Comparison of ENCODE assay signal across 17 mouse cellular contexts in the genomic region with DNA sequence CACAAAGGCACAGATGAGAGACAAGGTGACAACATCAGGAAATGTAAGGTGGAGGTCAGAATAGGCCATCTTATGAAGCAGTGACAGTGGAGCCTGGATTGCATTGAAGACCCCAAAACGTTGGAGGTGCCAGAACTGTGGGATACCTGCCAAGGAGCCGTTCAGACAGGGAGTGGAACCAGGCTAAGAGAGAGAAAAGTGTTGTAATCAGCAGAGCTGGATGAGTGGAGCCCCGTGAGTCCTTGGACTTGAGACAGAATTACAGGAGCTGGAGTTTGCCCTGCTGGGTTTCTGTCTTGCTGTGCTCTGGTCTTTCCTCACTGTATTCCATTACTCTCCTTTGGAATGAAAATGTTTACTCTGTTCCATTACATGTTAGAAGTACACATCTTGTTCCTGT. TPM values are rescaled to one million over a fixed set of nuclear protein-coding genes. Genes with fewer than 3 reads are reported as not detected.
DNase-seq lines count a peak whose midpoint lies in the region; ATAC-seq lines count a peak whose summit lies in the region.
"Had no signal": no experiment of that assay in that cellular context is flagged by ENCODE, and none has a peak within 500 bp of the region (broad histone marks: within the 10 kb centered on the region; RNA-seq: fewer than 3 reads in every experiment).

No protein-coding gene starts in this region.

- ATAC-seq in intestine, embryonic 15.5 days, result peak; percentile 18; the same call in 1 of the 2 replicates
- ATAC-seq in forebrain, embryonic 13.5 days, result no peak
- ATAC-seq in hindbrain, embryonic 11.5 days (ENCODE audit: low FRiP score), result no peak
- ATAC-seq: CD4-positive, CD25-positive, alpha-beta regulatory T cell, adult 4 months; forebrain, postnatal 0 days; hindbrain, postnatal 0 days; midbrain, embryonic 15.5 days had no signal

- 40% methylated on average over 3 of the region's 3 CpGs for WGBS in intestine, embryonic 15.5 days
- WGBS in forebrain, embryonic 13.5 days, result 62% methylated on average over 3 of the region's 3 CpGs
- WGBS in hindbrain, embryonic 11.5 days, result 64% methylated on average over 3 of the region's 3 CpGs

- no peaks in the 10 kb centered on the region for H3K36me3 ChIP-seq in intestine, embryonic 15.5 days
- no peaks in the 10 kb centered on the region for H3K36me3 ChIP-seq in forebrain, embryonic 13.5 days (ENCODE audit: poor library complexity, severe bottlenecking)
- H3K36me3 ChIP-seq in hindbrain, embryonic 11.5 days (ENCODE audit: control insufficient read depth, insufficient read depth, low read length), result no peaks in the 10 kb centered on the region
- H3K36me3 ChIP-seq: midbrain, embryonic 15.5 days had no signal

- DNase-seq in kidney, adult 18-20 months, result peak; percentile 60
- no peak for DNase-seq in kidney, postnatal 4 days
- DNase-seq in NIH3T3 (ENCODE audit: low read depth), result peak; percentile 23
- DNase-seq in lung, postnatal 10 days, result peak; percentile 29
- DNase-seq in hindbrain, embryonic 11.5 days (ENCODE audit: low spot score), result no peak
- DNase-seq: cerebellum, adult 18-20 months; forebrain, postnatal 0 days; gastrocnemius, postnatal 14 days; heart, postnatal 36 days had no signal

- no peaks in the 10 kb centered on the region for H3K27me3 ChIP-seq in intestine, embryonic 15.5 days (replicated peaks)
- H3K27me3 ChIP-seq in forebrain, embryonic 13.5 days, result no peaks in the 10 kb centered on the region
- H3K27me3 ChIP-seq in hindbrain, embryonic 11.5 days (ENCODE audit: control insufficient read depth, insufficient read depth, low read length), result no peaks in the 10 kb centered on the region
- H3K27me3 ChIP-seq: midbrain, embryonic 15.5 days had no signal

- H3K4me3 ChIP-seq in intestine, embryonic 15.5 days (replicated peaks), result no peak overlapping the region
- no peak overlapping the region for H3K4me3 ChIP-seq in forebrain, embryonic 13.5 days
- H3K4me3 ChIP-seq in hindbrain, embryonic 11.5 days (ENCODE audit: low read depth, low read length), result no peak overlapping the region
- H3K4me3 ChIP-seq: layer of hippocampus, adult 2 months; midbrain, embryonic 15.5 days had no signal

- no peaks in the 10 kb centered on the region for H3K4me1 ChIP-seq in intestine, embryonic 15.5 days (replicated peaks)
- H3K4me1 ChIP-seq in forebrain, embryonic 13.5 days, result peaks cover 8% of the 10 kb centered on the region
- no peaks in the 10 kb centered on the region; the same call in 1 of the 2 replicates for H3K4me1 ChIP-seq in hindbrain, embryonic 11.5 days (replicated peaks; ENCODE audit: control insufficient read depth, insufficient read depth, low read length)

- H3K9me3 ChIP-seq in intestine, embryonic 15.5 days, result no peaks in the 10 kb centered on the region
- H3K9me3 ChIP-seq in forebrain, embryonic 13.5 days (replicated peaks), result no peaks in the 10 kb centered on the region
- no peaks in the 10 kb centered on the region for H3K9me3 ChIP-seq in hindbrain, embryonic 11.5 days (ENCODE audit: control insufficient read depth, low read length)
- H3K9me3 ChIP-seq: midbrain, embryonic 15.5 days had no signal

- 0 out of 2 replicates have a peak overlapping the region, but pooled peaks have one; percentile 11 for H3K4me2 ChIP-seq in intestine, embryonic 15.5 days (replicated peaks)
- H3K4me2 ChIP-seq in forebrain, embryonic 13.5 days, result no peak overlapping the region
- no peak overlapping the region; the same call in 1 of the 2 replicates for H3K4me2 ChIP-seq in hindbrain, embryonic 11.5 days (replicated peaks; ENCODE audit: low read depth, low read length)
- H3K4me2 ChIP-seq: midbrain, embryonic 15.5 days had no signal

- no peak overlapping the region for H3K9ac ChIP-seq in intestine, embryonic 15.5 days
- H3K9ac ChIP-seq in forebrain, embryonic 13.5 days, result no peak overlapping the region
- H3K9ac ChIP-seq in hindbrain, embryonic 11.5 days (ENCODE audit: low read depth, low read length), result no peak overlapping the region
- H3K9ac ChIP-seq: forebrain, postnatal 0 days; liver, embryonic 14.5 days; midbrain, embryonic 15.5 days had no signal

- peak overlapping the region; percentile 65 for H3K27ac ChIP-seq in intestine, embryonic 15.5 days
- H3K27ac ChIP-seq in forebrain, embryonic 13.5 days, result no peak overlapping the region
- no peak overlapping the region for H3K27ac ChIP-seq in hindbrain, embryonic 11.5 days (ENCODE audit: low read depth, low read length)
- H3K27ac ChIP-seq: hindbrain, postnatal 0 days; layer of hippocampus, adult 2 months; liver, embryonic 14.5 days; midbrain, embryonic 15.5 days had no signal

RNA-seq across cellular contexts. Expression of gene Lmbr1l, which starts 4.5 kb away (rescaled TPM):
- 18.6 and 19.0 TPM in 2 replicates for polyA plus RNA-seq in intestine, embryonic 15.5 days (2015; fragmentation: Nextera tagmentation; extraction: Ambion mirVana)
- 39.8 and 47.1 TPM in 2 replicates for polyA plus RNA-seq in forebrain, embryonic 13.5 days (2015; fragmentation: Nextera tagmentation; extraction: Ambion mirVana)
- polyA plus RNA-seq in hindbrain, embryonic 11.5 days (2014; fragmentation: Nextera tagmentation; extraction: Ambion mirVana), result 9.4 and 13.4 TPM in 2 replicates

RNA-seq across cellular contexts. Expression of gene Tuba1b, which starts 11.8 kb away (rescaled TPM):
- 1,296 and 1,330 TPM in 2 replicates for polyA plus RNA-seq in intestine, embryonic 15.5 days (2015; fragmentation: Nextera tagmentation; extraction: Ambion mirVana)
- polyA plus RNA-seq in forebrain, embryonic 13.5 days (2015; fragmentation: Nextera tagmentation; extraction: Ambion mirVana), result 1,607 and 1,715 TPM in 2 replicates
- 1,792 and 1,905 TPM in 2 replicates for polyA plus RNA-seq in hindbrain, embryonic 11.5 days (2014; fragmentation: Nextera tagmentation; extraction: Ambion mirVana)

RNA-seq across cellular contexts. Expression of gene Dhh, which starts 24.2 kb away (rescaled TPM):
- 0.96 and 1.1 TPM in 2 replicates for polyA plus RNA-seq in intestine, embryonic 15.5 days (2015; fragmentation: Nextera tagmentation; extraction: Ambion mirVana)
- polyA plus RNA-seq in forebrain, embryonic 13.5 days (2015; fragmentation: Nextera tagmentation; extraction: Ambion mirVana), result 0.22 and 0.28 TPM in 2 replicates
- 0.56 and 0.68 TPM in 2 replicates for polyA plus RNA-seq in hindbrain, embryonic 11.5 days (2014; fragmentation: Nextera tagmentation; extraction: Ambion mirVana)
- polyA plus RNA-seq: CD4-positive, CD25-positive, alpha-beta regulatory T cell, adult 4 months had no signal

RNA-seq across cellular contexts. Expression of gene Rhebl1, which starts 28.2 kb away (rescaled TPM):
- 10.8 and 12.5 TPM in 2 replicates for polyA plus RNA-seq in intestine, embryonic 15.5 days (2015; fragmentation: Nextera tagmentation; extraction: Ambion mirVana)
- 31.7 and 33.0 TPM in 2 replicates for polyA plus RNA-seq in forebrain, embryonic 13.5 days (2015; fragmentation: Nextera tagmentation; extraction: Ambion mirVana)
- polyA plus RNA-seq in hindbrain, embryonic 11.5 days (2014; fragmentation: Nextera tagmentation; extraction: Ambion mirVana), result 13.4 and 17.8 TPM in 2 replicates

RNA-seq across cellular contexts. Expression of gene Gm49450, which starts 30.8 kb away (rescaled TPM):
- not detected in 2 replicates for polyA plus RNA-seq in intestine, embryonic 15.5 days (2015; fragmentation: Nextera tagmentation; extraction: Ambion mirVana)
- polyA plus RNA-seq in forebrain, embryonic 13.5 days (2015; fragmentation: Nextera tagmentation; extraction: Ambion mirVana), result not detected in 2 replicates
- polyA plus RNA-seq in hindbrain, embryonic 11.5 days (2014; fragmentation: Nextera tagmentation; extraction: Ambion mirVana), result not detected in 2 replicates
- polyA plus RNA-seq: CD4-positive, CD25-positive, alpha-beta regulatory T cell, adult 4 months; embryonic facial prominence, embryonic 11.5 days; forebrain, postnatal 0 days; hindbrain, postnatal 0 days; midbrain, embryonic 15.5 days had no signal

Comparison
In these comparisons a context has a peak if more than half of its experiments do, and no peak if none do; other contexts are left out.
1. DNase-seq: peak in kidney, adult 18-20 months (single experiment), NIH3T3 (single experiment) and lung, postnatal 10 days (single experiment); none in kidney, postnatal 4 days (0 of 2) and hindbrain, embryonic 11.5 days (single experiment).